Mouse (Mus musculus) kidney, adult 9 months (tissue): ENCODE measurements around the gene Dpp6.

Source experiments
- DNase-seq: peaks from one replicate; pipeline ENCODE4 v3.0.0; 2022

Gene Dpp6

DNA sequence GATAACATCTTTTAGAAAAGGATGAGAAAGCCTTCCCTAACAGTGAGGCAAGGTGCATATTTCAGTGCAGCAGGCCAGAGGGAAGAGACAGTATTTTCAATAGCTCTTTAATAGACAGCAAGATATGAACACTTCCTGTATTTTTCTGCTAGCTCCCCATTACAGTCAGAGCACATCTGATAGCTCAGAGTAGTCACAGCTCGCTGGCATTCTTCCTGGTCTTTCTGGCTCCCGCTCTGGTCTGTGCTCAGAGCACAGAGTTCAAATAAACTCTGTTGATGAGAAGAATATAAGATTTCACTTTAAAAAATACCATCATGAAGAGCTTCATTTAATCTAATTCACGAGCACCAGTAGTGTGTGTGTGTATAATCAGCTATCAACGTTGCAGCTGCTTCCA, 249.8 kb downstream of the Dpp6 start:
- no peak for DNase-seq

DNA sequence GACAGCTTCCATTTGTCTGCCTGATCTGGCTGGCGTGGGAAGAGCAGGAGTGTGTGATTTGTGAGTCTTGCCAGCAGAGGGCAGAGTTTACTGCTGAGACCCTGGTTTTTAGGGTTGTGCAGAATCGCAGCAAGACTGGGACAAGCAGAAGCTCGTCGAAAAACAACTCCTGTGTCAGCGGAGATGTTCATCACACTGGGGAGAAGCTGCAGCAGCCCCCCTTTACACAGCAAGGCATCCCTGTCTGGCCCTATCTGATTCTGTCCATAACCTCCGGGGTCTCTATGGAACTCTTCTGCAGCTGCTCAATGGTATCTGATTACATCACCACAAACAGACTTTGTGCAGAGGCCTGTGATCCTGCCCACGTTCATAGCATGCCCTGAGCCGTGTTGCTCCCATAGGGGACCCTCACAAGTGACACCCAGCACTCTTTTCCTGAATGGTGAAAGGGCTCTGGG, 258.2 kb downstream of the Dpp6 start:
- DNase-seq: peak; percentile 37

DNA sequence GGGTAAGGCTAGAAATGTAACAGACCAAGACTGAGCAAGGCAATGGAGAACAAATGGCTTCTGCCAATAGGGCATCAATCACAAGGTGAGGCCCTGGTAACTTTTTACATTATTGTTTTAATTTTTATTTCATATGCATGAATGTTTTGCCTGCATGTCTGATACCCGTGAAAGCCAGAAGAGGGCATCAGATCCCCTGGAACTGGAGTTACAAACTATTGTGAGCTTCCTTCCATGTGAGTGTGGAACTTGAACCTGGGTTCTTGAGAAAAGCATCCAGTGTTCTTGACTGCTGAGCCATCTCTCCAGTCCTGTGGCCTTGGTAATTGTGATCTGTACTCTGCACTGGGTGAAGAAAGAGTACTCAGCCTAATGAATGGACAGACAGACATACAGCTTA, 259.0 kb downstream of the Dpp6 start:
- no peak for DNase-seq

DNA sequence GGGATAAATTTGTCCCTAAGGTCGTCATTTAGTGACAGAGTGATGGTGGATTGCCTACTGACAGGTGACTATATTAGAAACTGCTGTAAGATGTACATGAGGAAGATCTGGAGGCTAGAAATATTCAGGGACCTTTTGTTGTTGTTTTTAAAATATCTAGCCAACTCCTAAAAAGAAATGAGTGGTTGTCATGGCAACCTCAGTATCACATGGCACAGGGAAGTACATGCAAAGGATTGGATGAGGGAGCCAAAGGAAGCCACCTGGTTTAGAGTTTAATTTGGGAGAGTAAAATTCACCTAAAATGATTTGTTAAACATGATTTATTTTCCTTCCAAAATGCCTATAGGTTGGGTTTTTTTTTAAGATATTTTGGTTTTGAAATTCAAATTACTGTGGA, 260.8 kb downstream of the Dpp6 start:
- DNase-seq: no peak

DNA sequence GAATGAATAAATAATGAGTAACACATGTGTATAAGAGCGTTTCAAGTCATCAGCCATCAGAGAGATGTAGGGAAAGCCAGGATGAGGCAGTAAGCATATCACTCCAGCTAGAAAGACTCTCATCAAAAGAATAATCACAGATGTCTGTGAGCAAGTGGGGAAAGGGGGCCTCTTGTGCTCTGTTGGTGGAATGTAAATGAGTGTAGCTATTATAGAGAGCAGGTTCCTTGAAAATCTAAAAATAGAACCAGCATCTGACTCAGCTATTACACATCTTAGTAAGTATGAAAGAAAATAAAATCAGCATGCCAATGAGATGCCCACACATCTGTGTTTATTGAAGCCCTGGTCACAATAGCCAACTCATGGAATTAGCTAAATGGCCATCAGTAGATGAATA, 264.3 kb downstream of the Dpp6 start:
- no peak for DNase-seq

DNA sequence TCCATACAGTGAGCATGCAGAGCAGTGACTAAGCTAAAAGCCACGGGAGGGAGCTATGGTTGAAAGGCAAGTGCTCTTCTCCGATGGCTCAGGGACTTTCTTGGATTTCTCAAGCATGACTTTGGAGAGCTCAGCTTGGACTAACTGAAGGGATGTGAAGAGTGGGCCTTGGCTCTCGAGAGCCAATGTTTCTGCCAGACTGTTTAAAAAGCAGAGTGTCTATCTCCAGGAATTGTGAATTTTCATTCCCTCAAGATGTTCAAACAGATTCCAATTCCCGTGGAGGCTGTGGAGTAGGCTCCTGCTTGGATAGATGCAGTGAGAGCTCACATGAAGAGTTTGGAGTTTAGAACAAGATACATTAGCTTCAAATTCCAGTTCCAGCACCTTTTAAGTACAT, 266.8 kb downstream of the Dpp6 start:
- DNase-seq: no peak

DNA sequence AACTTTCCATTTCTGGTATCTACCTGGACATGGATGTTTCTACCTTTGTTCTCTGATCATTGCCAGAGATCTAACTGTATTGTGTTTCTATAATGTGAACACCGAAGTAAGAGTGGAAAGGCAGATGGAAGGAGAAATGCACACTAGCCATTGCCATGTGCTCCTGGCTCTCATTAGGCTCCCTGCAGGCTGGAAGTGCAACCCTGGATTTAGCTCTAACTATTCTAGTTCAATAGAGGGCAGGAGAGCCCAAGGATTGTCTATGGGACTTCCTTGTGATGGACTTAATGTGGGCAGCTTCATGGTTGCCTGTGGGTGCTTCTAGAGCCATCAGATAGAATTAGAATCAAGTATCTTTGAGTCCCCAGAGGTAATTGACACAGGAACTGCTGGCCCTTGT, 291.2 kb downstream of the Dpp6 start:
- no peak for DNase-seq

DNA sequence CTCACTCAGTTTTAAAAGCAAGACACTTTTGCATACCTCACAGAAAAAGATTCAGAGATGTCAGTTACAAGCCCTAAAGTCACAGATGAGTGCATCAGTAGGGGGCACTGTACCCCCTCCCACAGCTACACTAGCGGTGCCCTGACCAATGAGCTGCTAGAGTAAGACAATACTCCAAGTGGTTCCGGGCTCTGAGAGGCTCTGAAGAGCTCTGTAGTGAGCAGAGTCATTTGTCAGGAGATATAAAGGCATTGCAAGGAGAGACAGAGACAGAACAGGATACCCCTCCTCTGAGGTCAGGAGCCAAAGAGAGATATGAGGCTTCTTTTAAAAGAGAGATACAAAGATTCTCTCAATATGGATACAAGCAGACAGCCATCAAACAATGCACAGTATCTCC, 305.5 kb downstream of the Dpp6 start:
- DNase-seq: no peak

DNA sequence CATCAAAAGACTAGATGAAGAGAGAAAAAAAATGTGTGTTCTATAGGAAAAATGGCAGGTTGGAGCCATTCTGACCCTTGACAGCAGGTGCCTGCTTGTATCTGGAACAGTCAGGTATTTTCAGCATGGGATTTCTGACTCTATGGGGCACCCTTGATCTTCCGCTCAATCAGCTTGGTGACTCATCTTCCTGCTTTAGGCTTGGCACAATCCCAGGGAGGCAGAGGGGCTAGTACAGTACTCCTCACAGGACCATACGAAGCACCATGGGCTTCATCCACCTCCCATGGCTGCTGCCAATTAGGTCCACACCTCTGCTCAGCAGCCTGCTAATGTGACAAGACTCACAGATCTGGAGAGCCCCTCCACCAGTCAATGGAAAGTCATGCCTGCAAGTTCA, 305.9 kb downstream of the Dpp6 start:
- DNase-seq: no peak

DNA sequence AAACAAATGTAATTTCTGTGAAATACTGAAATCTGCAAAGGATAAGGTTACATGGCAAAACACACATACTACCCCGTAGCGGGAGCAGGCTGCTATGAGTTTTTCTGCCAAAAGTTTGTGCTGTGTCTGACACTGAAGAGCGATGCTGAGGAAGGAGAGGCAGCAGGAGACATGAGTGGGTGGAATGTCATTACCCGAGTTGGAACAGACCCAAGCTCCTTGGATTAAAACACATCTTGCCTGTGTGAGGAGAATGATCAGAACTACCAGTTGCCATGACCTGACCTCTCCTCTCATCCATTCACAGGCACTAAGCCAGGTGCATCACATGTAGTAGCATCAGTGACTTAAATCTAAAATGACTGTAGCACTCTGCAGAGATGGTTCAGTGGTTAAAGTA, 309.0 kb downstream of the Dpp6 start:
- no peak for DNase-seq

DNA sequence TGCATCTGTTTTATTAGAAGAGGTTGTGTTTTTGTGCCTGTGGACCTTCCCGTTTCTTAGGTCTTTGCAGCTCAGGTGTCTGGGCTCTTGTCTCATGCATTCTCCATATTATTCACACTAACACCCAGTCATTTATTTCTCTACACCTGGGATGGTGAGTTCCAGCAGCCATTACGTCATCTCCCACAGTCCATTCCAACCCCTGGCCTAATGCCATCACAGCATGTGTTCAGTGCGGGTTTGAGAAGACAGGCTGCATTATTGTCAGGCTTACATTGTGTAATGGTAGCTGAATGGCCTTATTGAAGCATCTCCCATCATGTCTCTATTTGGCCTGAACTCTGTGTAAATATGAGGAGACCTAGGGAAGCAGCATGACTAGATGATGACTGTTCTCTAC, 316.2 kb downstream of the Dpp6 start:
- no peak for DNase-seq

DNA sequence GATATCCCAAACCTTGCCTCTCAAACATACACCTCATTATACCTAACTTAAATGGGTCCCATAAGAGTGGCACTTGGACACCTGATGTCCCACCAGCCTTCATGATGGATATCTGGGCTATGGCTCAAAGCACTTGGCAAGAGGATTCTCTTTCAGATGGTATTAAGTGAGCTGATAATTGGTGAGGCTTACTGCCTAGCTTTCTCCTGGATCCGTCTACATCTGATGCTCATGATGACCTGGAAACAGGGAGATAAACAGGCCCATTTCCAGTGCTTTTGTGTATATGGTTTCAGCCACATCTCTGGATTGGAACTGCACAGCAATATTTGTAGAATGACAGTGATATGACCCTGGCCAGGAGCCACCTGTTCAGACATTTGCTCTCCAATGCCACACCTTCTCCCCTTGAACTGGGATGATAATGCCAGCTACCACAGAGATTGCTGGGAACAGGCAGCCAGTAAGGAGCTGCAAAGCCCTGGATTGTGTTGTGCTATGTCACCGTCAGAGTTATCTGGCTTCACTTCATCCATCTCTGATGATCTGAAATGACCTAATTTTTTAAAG, 317.5 kb downstream of the Dpp6 start:
- no peak for DNase-seq

DNA sequence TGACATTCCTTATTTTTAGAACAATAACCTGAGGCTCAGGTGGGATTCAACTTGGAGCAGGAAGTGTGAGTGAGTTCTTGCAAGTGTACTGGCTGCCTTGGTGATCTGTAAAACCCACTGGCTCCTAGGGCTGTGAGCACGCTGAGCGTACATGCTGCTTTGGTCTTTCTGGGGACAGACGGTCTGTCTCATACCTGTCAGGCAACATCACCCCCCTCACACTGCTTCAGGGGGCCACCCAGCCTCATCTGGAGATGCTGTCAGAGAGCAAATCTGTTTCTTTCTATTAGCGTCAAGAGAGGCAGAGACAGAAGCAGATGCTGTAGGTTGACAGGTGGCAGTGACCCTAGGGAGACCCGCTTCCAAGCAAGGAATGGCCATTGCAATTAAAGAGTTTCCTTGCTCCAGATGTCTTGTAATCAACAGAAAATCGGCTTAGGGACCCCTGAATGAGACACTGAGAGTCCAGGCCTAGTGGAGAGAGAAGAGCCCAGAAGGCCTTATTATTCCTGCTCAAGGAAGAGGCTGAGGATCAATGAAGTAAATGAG, 330.5 kb downstream of the Dpp6 start:
- DNase-seq: no peak

DNA sequence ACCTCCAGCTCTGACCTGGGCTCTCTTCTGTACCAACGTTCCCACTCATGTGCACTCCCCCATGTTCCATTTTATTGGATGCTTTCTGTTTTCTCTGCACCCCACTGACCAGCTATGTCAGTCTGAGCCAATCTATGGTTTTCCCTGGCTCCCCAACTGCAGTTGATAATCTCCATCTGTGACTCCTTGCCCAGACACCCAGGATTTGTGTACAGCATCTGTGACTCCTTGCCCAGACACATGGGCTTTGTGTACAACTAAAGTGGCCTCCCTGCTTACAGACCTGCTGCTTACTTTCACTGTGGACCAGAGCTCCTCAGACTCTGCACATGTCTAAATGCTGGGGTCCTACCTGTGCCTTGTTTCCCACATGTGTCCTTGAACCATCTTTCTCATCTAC, 334.0 kb downstream of the Dpp6 start:
- no peak for DNase-seq

DNA sequence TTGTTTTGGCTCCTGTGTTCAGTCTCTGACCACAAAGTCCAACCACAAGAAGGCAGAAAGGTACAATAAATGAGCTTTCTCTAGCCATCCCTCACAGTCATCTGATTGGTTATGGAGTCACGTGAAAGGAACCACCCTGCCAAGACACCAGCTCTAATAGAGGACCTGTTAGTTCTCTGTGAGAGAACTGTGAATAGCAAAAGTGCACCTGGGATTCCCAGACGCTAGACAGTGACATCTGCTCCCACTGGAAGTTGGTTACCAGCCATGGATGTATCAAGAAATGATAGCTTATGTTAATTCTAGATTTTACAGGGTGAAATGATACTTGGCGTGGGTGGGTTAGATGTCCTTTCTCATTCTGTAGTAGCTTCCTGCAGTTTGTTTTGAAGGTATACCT, 338.7 kb downstream of the Dpp6 start:
- peak; percentile 3 for DNase-seq

DNA sequence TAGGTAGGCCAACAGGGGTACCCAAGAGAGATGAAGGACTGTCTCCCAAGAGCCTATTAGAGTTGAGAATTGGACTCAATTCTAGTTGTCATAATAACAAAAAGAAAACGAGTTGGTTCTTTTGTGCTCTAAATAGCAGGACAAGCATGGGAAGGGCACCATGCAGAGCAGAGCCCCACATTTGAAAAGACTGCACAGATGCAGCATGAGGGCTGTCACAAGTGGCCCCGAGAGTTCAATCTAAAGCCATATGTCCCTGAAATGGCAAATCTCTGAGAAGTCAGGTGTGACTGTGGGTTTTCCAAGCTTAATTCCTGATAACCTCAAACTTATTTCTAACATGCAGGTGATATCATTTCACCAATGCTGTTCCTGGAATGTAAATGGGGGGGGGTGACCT, 339.4 kb downstream of the Dpp6 start:
- no peak for DNase-seq

DNA sequence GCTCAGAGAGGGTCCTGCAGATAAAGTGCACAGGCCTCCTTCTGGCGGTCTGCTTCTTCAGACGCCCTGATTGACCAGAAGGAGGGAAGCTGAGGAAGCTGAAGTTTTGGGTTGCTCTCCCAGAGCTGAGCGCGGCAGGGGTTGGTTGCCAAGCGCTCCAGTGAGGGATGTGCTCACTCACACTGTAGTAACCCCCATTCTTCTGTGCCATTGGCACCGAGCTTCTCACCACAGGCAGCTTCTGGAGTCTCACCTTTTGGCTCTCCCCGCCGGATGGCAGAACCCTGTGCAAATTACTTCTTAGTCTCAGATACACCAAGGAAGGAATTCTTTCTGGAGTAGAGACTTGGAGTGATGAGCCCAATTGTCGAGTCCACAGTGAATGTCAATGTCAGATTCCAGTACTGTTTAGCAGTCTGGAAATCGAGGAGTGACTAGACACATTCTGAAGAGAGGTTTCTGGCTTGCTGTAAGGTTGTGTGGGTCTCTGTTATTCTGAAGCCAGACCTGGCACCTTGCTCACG, 344.2 kb downstream of the Dpp6 start:
- DNase-seq: no peak

DNA sequence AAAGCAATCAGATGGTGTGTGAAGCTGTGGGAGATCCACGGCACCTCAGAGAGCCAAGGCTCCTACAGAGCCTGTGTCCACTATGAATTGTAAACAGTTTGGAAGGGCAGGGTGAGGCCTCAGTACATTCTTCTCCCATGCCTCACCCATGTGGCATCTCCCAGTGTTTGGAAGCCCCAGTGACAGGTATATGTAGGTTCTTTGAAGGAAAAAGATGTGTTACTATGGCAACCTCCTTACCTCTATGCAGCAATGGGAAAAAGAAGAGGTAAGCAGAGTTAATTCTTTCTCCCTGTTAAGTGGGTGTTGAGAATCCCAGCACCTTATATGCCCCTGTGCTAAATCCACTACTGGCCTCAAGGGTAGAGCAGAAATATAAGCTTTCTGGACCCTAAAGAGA, 351.5 kb downstream of the Dpp6 start:
- DNase-seq: no peak

DNA sequence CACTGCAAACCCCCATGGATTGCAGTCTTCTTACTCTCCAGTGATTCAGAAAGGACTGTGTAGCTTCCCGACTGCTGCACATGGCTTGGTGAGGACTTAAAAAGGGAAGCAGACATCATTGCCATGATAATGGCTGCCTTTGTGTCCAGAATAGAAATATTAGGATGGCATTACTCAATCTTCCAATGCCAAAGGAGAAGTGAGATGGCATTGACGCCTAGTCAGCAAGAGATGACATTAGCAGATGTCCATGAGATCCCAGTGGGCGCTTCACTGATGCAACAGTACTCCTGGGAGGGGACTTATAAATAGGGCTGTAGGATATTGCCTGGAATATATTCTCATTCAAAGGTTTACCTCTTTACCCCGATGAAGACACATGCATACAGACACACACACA, 368.0 kb downstream of the Dpp6 start:
- DNase-seq: no peak

DNA sequence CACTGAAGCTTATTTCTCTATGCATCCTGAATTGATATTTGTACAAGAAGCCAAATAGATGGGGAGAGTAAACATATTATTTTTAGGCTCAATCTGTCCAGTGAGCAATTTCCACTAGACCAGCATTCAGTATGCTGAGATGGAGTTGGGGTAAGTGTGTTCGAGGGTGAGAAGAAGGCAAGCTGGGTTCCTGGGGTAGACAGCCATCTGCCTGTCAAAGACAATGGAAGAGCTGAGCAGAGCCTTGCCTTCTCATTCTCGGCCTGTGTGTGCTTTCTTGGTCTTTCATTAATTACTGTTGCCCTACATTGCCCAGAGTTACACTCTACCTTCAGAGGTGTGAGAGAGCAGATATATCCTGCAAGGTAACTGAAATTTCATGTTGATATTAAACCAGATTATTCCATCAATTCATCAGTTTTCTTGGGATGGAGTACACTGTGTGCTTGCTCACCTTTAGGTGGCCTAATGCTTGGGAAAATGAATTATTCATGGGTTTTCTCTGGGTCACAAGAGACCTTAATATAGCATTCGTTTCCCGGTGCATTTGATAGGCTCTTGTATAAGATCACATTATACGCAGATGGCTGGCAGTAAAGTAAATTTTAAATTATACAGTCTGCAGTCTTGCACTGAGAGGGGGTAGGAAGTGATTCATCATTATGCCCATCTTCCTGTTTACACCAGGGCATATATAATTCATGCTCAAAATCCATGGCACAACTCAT, 374.4 kb downstream of the Dpp6 start:
- no peak for DNase-seq

DNA sequence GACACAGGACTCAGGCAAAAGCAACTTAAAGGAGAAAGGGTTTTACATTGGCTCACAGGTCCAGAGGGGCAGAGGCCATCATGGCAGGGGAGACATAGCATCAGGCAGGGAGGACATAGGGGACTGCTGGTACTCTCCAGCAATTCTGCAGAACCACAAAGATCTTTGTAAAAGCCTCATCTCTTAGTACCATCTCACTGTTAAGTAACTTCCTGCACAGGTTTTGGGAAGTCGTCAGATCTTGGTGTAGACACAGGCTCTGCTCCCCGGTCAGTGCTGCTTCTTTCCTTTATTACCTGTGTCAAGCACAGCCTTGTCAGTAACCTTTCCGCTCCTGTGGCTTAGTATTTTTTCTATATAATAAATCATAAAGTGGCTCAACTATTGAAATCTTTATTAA, 377.2 kb downstream of the Dpp6 start:
- no peak for DNase-seq

DNA sequence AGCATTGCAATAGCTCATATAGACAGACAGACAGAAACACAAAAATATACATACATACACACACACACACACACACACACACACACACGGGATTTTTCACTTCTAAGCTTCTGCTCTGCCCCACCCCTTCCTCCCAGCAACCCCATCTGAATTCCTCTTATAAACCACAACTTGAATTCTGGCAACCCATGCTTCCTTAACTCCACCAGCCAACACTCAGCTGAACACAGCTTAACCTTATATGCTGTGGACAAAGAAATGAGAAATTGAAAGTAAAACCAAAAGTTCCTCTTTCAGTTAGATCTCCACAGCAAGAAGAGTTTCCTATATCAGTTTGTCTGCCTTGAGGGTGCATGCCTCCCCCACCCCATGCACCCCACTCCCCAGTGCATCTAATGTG, 378.0 kb downstream of the Dpp6 start:
- no peak for DNase-seq

DNA sequence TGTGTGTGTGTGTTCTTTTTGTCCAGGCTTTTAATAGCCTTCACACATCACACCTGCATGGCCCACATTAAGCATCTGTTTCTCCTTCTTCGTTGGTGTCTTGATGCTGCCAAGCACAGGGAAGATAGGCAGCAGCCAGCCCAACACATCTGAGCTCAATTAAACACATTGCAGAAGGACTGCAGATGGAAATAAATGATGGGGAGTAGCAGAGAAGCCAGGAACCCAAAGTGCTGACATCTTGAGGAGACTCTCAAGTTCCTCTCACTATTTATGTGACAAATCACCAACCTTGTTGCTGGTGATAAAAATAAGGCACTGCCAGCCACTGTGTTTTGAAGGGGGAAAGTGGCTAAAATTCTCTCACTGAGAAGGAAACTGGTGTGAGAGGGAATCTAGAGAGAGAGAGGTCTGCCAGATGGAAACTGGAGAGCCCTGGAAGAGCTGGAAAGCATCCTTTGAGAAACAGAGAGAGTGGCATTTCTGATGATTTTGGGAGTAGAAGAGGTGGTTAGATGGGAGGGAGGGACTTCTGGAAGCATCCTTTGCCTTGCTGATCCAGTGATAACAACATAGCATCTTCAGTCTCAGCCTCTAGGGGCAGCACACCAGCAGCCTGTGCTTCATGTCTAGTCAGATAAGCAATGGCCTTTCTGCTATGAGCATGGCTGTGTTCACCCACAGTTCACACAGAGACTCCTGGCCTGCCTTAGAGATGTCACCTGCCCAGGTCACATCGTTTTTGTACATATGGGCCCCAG, 383.8 kb downstream of the Dpp6 start:
- no peak for DNase-seq

DNA sequence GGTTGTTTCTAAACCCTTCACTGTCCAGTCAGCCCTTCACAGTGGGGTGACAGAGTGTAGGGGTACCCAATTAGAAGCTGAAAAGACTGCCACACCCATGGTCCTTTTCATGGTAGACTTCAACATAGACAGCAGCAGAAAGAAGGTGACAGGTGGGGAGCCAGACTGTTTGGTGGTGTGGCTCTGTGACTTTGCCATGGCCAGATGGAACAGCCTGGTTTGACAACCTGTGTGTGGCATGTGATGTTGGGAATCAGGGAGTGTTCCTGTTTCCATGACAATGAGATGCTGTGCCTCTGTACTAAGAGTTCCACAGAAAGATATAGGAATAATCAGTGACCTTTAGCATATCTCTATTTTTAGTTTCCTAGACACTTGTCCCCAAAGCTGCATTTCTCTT, 386.1 kb downstream of the Dpp6 start:
- DNase-seq: no peak
